ENCODE assay signal across 8 mouse cellular contexts in the genomic region with DNA sequence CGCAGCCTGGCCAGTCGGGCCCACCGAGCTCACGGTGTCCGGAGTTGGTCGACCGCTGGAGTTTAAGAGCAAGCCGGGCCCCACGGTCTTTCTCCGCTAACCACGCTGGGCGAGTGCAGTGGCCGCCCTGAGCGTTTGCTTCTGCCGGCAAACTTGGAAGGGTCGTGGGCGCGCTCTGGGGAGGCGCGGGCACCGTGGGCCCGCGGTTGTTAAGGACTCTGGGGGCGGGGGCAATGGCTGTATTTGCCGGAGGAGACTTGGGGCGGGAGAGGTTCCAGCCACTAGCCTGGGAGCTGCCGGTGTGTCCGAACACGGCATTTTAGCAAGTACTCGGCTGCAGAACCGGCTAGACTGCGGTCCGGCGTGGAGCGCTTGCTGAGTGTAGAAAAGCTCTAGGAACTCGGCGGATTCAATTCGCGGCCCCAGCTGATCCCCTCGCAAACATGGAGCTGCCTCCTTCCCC. TPM values are rescaled to one million over a fixed set of nuclear protein-coding genes. Genes with fewer than 3 reads are reported as not detected.
DNase-seq lines count a peak whose midpoint lies in the region; ATAC-seq and TF ChIP-seq lines count a peak whose summit lies in the region.

No protein-coding gene starts in this region.

- WGBS in liver, embryonic 12.5 days (ENCODE audit: insufficient replicate concordance): under 1% methylated on average over 40 of the region's 40 CpGs

- peak overlapping the region; percentile 97 for H3K4me3 ChIP-seq in erythroblast, embryonic 14.5 days (replicated peaks)
- peak overlapping the region; percentile 92 for H3K4me3 ChIP-seq in testis, adult 2 months (ENCODE audit: control insufficient read depth, low read depth, low read length)
- peak overlapping the region; percentile 87 for H3K4me3 ChIP-seq in liver, embryonic 12.5 days

- no peaks in the 10 kb centered on the region for H3K27me3 ChIP-seq in erythroblast, embryonic 14.5 days (ENCODE audit: control insufficient read depth)
- H3K27me3 ChIP-seq in testis, adult 2 months (ENCODE audit: control insufficient read depth, insufficient read depth, low read length): no peaks in the 10 kb centered on the region; the same call in 1 of the 2 replicates
- no peaks in the 10 kb centered on the region for H3K27me3 ChIP-seq in liver, embryonic 12.5 days (replicated peaks)

- intact Hi-C loops in left cerebral cortex, postnatal 4 days (cut with DNase I): no loop called here

- H3K27ac ChIP-seq in testis, adult 2 months (ENCODE audit: control insufficient read depth, insufficient read depth, low read depth, low read length): peak overlapping the region; percentile 81
- peak overlapping the region; percentile 100 for H3K27ac ChIP-seq in liver, embryonic 12.5 days

- no peak for TF ChIP-seq POLR2A in testis, adult 2 months (IDR thresholded peaks at IDR 0.05; ENCODE audit: control insufficient read depth, low read depth, low read length)

- no peak for ATAC-seq in erythroblast, adult 5-6 weeks (replicated peaks; ENCODE audit: low FRiP score, poor library complexity, severe bottlenecking)
- ATAC-seq in liver, embryonic 12.5 days: no peak

- DNase-seq in testis, postnatal 14 days (ENCODE audit: low spot score): no peak
- DNase-seq in right cerebral cortex, adult 18-20 months: no peak
- DNase-seq in gastrocnemius, adult 8-10 months (ENCODE audit: low spot score in 2 of 2): no peak
- DNase-seq in left cerebral cortex, postnatal 4 days: no peak

- peak overlapping the region; percentile 97 for H3K4me2 ChIP-seq in liver, embryonic 12.5 days

- peaks cover 74% of the 10 kb centered on the region for H3K4me1 ChIP-seq in erythroblast, embryonic 14.5 days (ENCODE audit: control insufficient read depth)
- H3K4me1 ChIP-seq in testis, adult 2 months (ENCODE audit: control insufficient read depth, insufficient read depth, low read length): peaks cover 16% of the 10 kb centered on the region
- H3K4me1 ChIP-seq in liver, embryonic 12.5 days: peaks cover 57% of the 10 kb centered on the region

- H3K9me3 ChIP-seq in erythroblast, embryonic 14.5 days (ENCODE audit: control insufficient read depth, low read length): no peaks in the 10 kb centered on the region
- no peaks in the 10 kb centered on the region for H3K9me3 ChIP-seq in liver, embryonic 12.5 days (replicated peaks)

- TF ChIP-seq CTCF in testis, adult 2 months (IDR thresholded peaks at IDR 0.05; ENCODE audit: control insufficient read depth, insufficient read depth, insufficient replicate concordance, low read depth, low read length): no peak

- H3K36me3 ChIP-seq in erythroblast, embryonic 14.5 days (ENCODE audit: control insufficient read depth): no peaks in the 10 kb centered on the region
- H3K36me3 ChIP-seq in testis, adult 2 months (ENCODE audit: control insufficient read depth, insufficient read depth, low read length): no peaks in the 10 kb centered on the region
- H3K36me3 ChIP-seq in liver, embryonic 12.5 days: no peaks in the 10 kb centered on the region

- peak overlapping the region; percentile 93 for H3K9ac ChIP-seq in liver, embryonic 12.5 days

RNA-seq across cellular contexts. Expression of gene Sin3a, which starts 0.7 kb away (rescaled TPM):
- polyA plus RNA-seq in erythroblast, embryonic 14.5 days (2012): 0.63 and 0.75 TPM in 2 replicates
- 23.8 and 29.8 TPM in 2 replicates for total RNA-seq in erythroblast, adult 5-6 weeks (2015; ENCODE audit: low replicate concordance)
- 24.5 and 35.1 TPM in 2 replicates for total RNA-seq in erythroblast, adult 5-6 weeks (2017; ENCODE audit: low replicate concordance)
- 86.9 and 99.2 TPM in 2 replicates for polyA plus RNA-seq in testis, adult 2 months (2012; rRNA removed)
- 20.2 and 20.5 TPM in 2 replicates for polyA plus RNA-seq in liver, embryonic 12.5 days (2016; fragmentation: Nextera tagmentation; extraction: Ambion mirVana)
- 10 to 100 TPM; 18.6 to 23.0 (median 19.8) TPM for total RNA-seq in gastrocnemius, adult 8-10 months (2022)
- 10 to 100 TPM; 42.4 to 45.8 TPM for total RNA-seq in left cerebral cortex, postnatal 4 days (2021)

RNA-seq across cellular contexts. Expression of gene Man2c1, which starts 57.9 kb away (rescaled TPM):
- 4.7 and 5.2 TPM in 2 replicates for polyA plus RNA-seq in erythroblast, embryonic 14.5 days (2012)
- total RNA-seq in erythroblast, adult 5-6 weeks (2015; ENCODE audit: low replicate concordance): 12.3 and 15.3 TPM in 2 replicates
- 9.2 and 21.7 TPM in 2 replicates for total RNA-seq in erythroblast, adult 5-6 weeks (2017; ENCODE audit: low replicate concordance)
- polyA plus RNA-seq in testis, adult 2 months (2012; rRNA removed): 192 and 208 TPM in 2 replicates
- 31.5 and 35.4 TPM in 2 replicates for polyA plus RNA-seq in liver, embryonic 12.5 days (2016; fragmentation: Nextera tagmentation; extraction: Ambion mirVana)
- 10 to 100 TPM; 22.1 to 36.3 (median 29.0) TPM for total RNA-seq in gastrocnemius, adult 8-10 months (2022)
- total RNA-seq in left cerebral cortex, postnatal 4 days (2021): 100 to 1,000 TPM; 190 to 207 TPM

Comparison
In these comparisons a context has a peak if more than half of its experiments do, and no peak if none do; other contexts are left out.
1. RNA of gene Man2c1, which starts 57.9 kb away (total RNA-seq): 190 to 207 TPM in left cerebral cortex, postnatal 4 days; 22.1 to 36.3 TPM in gastrocnemius, adult 8-10 months and 9.2 to 21.7 TPM in erythroblast, adult 5-6 weeks; every median in the first group is over 4 times any median in the second.
2. Peak in every context shown above with its lines, with median percentiles within 50 percentile points of each other: H3K4me3 ChIP-seq.